Mouse (Mus musculus): Measurements from ENCODE around the gene Map2k7. TPM values are rescaled to one million over a fixed set of nuclear protein-coding genes. Genes with fewer than 3 reads are reported as not detected.

Gene Map2k7
- polyA plus RNA-seq, 1 experiment: 37.0 TPM

- H3K27ac ChIP-seq (ENCODE audit: insufficient read depth, low read length): peak within 1 kb of the TSS; percentile 22; the same call in 1 of the 2 replicates
- H3K4me3 ChIP-seq (ENCODE audit: insufficient read depth, low read length): peak within 1 kb of the TSS; percentile 97
- H3K4me1 ChIP-seq (ENCODE audit: control insufficient read depth, insufficient read depth, low read length): 0 out of 2 replicates have a peak, but pooled peaks cover 6% of the 10 kb centered on the region
- TF ChIP-seq POLR2A (IDR thresholded peaks at IDR 0.05; ENCODE audit: low read depth, low read length) (peak; percentile 78), CTCF (IDR thresholded peaks at IDR 0.05; ENCODE audit: borderline replicate concordance, insufficient read depth, low read length) (no peak)
Observed at GRCm38 (mm10) chr8:4275275-4276110, 37.0 kb downstream of the Map2k7 start, which contains the start of gene Timm44. Gene Timm44 (minus strand): TSS chr8:4275913.

GRCm38 (mm10) chr8:4276111-4276465, 37.5 kb downstream of the Map2k7 start:
- Histone ChIP-seq H3K4me3 (ENCODE audit: insufficient read depth, low read length) (peak overlapping the region; percentile 97), H3K4me1 (ENCODE audit: control insufficient read depth, insufficient read depth, low read length) (0 out of 2 replicates have a peak, but pooled peaks cover 6% of the 10 kb centered on the region), H3K27ac (ENCODE audit: insufficient read depth, low read length) (peak overlapping the region; percentile 22; the same call in 1 of the 2 replicates)
- TF ChIP-seq POLR2A (IDR thresholded peaks at IDR 0.05; ENCODE audit: low read depth, low read length) (no peak), CTCF (IDR thresholded peaks at IDR 0.05; ENCODE audit: borderline replicate concordance, insufficient read depth, low read length) (no peak)

GRCm38 (mm10) chr8:4292738-4293137, 54.2 kb downstream of the Map2k7 start:
- Histone ChIP-seq H3K27ac (ENCODE audit: insufficient read depth, low read length) (no peak overlapping the region), H3K4me1 (ENCODE audit: control insufficient read depth, insufficient read depth, low read length) (no peaks in the 10 kb centered on the region), H3K4me3 (ENCODE audit: insufficient read depth, low read length) (no peak overlapping the region)
- no peak for TF ChIP-seq POLR2A (IDR thresholded peaks at IDR 0.05; ENCODE audit: low read depth, low read length)
- no peak for TF ChIP-seq CTCF (IDR thresholded peaks at IDR 0.05; ENCODE audit: borderline replicate concordance, insufficient read depth, low read length)

Other genes with a start within 250 kb of the Map2k7 start
- gene Cd209f, start 132.9 kb upstream of the Map2k7 start, polyA plus RNA-seq (2011; ENCODE audit: insufficient read length, low read depth, missing spikeins): not detected in 2 replicates
- not detected in 2 replicates for gene Cd209g, start 104.6 kb upstream of the Map2k7 start, polyA plus RNA-seq (2011; ENCODE audit: insufficient read length, low read depth, missing spikeins)
- gene Evi5l, start 72.2 kb upstream of the Map2k7 start, polyA plus RNA-seq (2011; ENCODE audit: insufficient read length, low read depth, missing spikeins): 15.4 and 30.3 TPM in 2 replicates
- 0.23 and 0.35 TPM in 2 replicates for gene Prr36, start 21.3 kb upstream of the Map2k7 start, polyA plus RNA-seq (2011; ENCODE audit: insufficient read length, low read depth, missing spikeins)
- gene Lrrc8e, start 11.9 kb upstream of the Map2k7 start, polyA plus RNA-seq (2011; ENCODE audit: insufficient read length, low read depth, missing spikeins): 1.7 and 2.2 TPM in 2 replicates
- 0.40 and 0.60 TPM in 2 replicates for gene Gm49320, start 125 bp downstream of the Map2k7 start, polyA plus RNA-seq (2011; ENCODE audit: insufficient read length, low read depth, missing spikeins)
- 6.0 and 10.8 TPM in 2 replicates for gene Tgfbr3l, start 9.5 kb downstream of the Map2k7 start, polyA plus RNA-seq (2011; ENCODE audit: insufficient read length, low read depth, missing spikeins)
- 29.0 and 29.3 TPM in 2 replicates for gene Snapc2, start 14.3 kb downstream of the Map2k7 start, polyA plus RNA-seq (2011; ENCODE audit: insufficient read length, low read depth, missing spikeins)
- 56.7 and 63.9 TPM in 2 replicates for gene Ctxn1, start 20.5 kb downstream of the Map2k7 start, polyA plus RNA-seq (2011; ENCODE audit: insufficient read length, low read depth, missing spikeins)
- 62.9 and 73.5 TPM in 2 replicates for gene Timm44, start 37.2 kb downstream of the Map2k7 start, polyA plus RNA-seq (2011; ENCODE audit: insufficient read length, low read depth, missing spikeins)
- gene Ccl25, start 86.5 kb downstream of the Map2k7 start, polyA plus RNA-seq (2011; ENCODE audit: insufficient read length, low read depth, missing spikeins): 11.1 and 13.9 TPM in 2 replicates
- 81.5 and 86.0 TPM in 2 replicates for gene Elavl1, start 86.7 kb downstream of the Map2k7 start, polyA plus RNA-seq (2011; ENCODE audit: insufficient read length, low read depth, missing spikeins)

Data from embryonic fibroblast, embryonic 13.5 days (primary cell).